Mouse (Mus musculus) left cerebral cortex, postnatal 4 days (tissue): ENCODE data around the gene Prdm13. TPM values are rescaled to one million over a fixed set of nuclear protein-coding genes. Genes with fewer than 3 reads are reported as not detected.

Experiments
- DNase-seq: peaks from one replicate; pipeline ENCODE4 v3.0.0-alpha.2; 2022
- intact Hi-C: fragments of 180-260 bp; cut with DNase I; formaldehyde crosslinking; loops from one replicate; pipeline ENCODE4 v1.15.1; 2025
- total RNA-seq, 2 experiments: library from RNA; stranded (reverse); gene quantifications; 2 replicates each; pipeline ENCODE4 v1.2.3; 2021

Gene Prdm13
- total RNA-seq: not detected

- peak; percentile 41 for DNase-seq
- intact Hi-C loops: loop anchor here (10.0 kb wide), 1 partner anchor 151 kb away; no protein-coding TSS in a partner anchor
Observed at GRCm38 (mm10) chr4:21685595-21686091, at the start of gene Prdm13. Prdm13 (minus strand) TSS chr4:21685963.

GRCm38 (mm10) chr4:21727615-21728165, 41.9 kb upstream of the Prdm13 start, which contains the start of gene Ccnc:
Ccnc (plus strand) TSS chr4:21727701.
- intact Hi-C loops: loop anchor here (10.0 kb wide), 1 partner anchor 293 kb away; no protein-coding TSS in a partner anchor
- peak; percentile 93 for DNase-seq

DNA sequence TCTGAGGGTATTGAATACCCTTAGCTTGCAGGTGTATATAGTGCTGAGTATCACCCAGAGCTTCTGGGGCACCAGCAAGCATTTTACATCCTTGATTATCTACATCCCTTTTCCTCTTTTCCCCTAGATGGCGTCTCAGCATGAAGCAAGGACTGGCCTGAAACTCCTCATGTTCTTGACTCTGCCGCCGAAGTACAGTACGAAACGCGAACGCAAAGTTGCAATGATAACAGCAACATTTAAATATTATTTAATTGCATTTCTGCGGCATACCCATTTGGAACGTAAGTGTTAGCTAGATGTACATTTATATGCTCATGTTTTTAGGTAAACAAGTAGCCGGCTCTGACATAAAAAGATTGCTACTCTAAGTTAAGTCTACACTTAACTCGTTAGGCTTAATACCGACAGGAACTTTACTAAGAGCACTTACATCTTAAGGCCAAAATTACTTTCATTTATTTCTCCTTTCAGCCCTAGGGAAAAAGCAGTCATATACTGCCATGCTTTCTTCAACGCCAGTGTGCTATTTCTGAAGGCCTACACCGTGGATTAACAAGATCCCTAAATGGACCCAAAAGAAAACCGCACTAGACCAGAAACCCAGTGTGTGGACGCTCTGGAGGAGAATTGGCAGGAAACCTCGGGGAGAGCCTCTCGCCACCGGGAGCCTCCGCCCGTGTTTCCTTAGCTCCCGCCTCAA, 41.3 kb upstream of the Prdm13 start:
- intact Hi-C loops: loop anchor here (10.0 kb wide), 1 partner anchor 292 kb away; no protein-coding TSS in a partner anchor
- DNase-seq: peak; percentile 29

DNA sequence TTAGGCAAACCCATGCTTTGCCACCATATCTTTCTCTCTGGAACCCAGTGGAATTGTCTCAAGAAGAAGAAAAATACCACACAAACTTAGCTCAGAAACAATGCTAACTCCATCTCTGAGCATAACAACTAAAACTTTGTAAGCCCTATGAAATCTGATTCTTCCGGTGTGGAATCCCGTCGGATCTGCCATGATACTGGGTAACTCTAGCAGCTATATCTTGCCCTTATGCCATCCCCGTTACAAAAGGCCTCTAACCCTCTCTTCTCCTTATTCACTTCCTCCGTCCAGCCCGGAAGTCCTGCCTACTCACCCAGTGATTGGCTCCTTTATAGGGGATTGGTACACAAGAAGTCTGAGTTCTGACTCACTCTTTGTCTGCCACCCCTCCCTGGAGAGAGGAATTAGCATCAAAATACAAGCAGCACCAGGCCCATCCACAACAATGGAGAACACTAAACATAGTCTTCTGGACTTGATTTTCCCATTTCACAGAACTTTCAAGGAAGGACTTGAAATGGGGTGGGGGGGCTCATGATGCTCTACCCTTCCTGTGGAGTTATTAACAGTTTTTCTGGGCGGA, 37.1 kb upstream of the Prdm13 start:
- DNase-seq: no peak
- intact Hi-C loops: loop anchor here (10.0 kb wide), 1 partner anchor 288 kb away; no protein-coding TSS in a partner anchor

- intact Hi-C loops: no loop called here
- DNase-seq: peak; percentile 62
Observed at GRCm38 (mm10) chr4:21712147-21712546, 26.4 kb upstream of the Prdm13 start.

DNA sequence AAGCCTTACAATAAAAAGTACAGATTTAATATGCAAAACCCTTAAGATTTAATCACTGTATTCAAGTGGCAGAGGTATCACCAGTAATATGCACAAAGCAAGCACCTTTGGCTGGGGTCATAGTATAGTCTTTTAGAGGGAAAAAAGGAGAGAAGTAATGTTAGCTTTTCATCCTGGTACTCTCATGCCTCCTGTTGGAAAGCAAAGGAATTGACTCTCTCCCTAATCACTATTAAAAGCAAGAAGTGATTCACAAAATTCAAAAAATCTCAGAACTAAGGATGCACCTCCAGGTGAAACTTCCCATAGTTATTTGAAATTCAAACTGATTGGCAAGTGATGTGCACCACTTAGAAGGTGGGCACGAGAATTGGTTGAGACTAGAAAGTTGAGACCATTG, 19.3 kb upstream of the Prdm13 start:
- DNase-seq: no peak
- intact Hi-C loops: no loop called here

DNA sequence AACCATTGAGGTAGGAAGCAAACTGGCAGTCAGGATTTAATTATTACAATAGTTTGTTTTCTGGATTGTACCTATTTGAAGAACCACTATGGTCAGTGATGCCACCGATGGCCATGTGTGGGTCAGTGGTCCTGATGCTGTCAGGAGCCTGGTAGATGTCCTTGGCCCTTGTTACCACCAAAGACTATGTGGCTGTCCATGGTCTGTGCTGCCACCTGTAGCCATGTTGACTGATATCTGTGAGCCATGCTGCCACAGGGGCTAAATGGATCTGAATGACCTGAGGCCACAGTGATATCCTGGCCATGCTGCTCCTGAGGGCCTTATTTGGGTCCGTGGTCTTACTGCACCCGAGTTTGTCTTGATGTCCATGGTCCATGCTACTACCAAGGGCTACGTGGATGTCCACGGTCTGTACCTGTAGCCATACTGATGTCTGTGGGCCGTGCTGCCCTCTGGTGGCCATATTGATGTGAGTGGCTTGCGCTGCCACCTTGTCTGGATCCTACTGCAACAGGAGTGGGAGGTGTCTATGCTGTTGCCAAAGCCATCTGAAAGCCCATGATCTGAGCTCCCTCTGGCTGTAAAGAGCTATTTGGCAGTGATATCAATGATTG, 10.0 kb upstream of the Prdm13 start:
- DNase-seq: peak; percentile 75

DNA sequence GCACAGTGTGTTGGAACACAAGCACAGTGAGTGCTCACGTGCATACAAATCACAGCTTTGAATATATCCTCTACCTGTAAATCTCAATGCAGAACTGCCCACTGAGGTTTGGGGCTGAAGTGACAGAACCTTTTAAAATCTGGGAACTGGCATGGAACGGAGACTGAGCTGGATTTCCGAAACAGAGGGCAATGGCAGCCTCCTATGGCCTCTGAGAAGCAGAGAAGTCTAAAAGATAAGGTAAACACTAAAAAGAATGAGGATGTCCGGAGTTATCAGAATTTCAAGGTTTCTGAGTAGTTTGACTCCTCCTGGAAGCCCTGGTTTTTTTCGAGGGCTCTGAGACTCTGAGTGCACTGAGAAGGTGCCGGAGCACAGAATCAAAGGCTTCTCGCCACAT, 4.5 kb upstream of the Prdm13 start:
- intact Hi-C loops: no loop called here
- no peak for DNase-seq

More for the DNA sequence above, 10.0 kb upstream of the Prdm13 start:
- intact Hi-C loops: no loop called here

DNA sequence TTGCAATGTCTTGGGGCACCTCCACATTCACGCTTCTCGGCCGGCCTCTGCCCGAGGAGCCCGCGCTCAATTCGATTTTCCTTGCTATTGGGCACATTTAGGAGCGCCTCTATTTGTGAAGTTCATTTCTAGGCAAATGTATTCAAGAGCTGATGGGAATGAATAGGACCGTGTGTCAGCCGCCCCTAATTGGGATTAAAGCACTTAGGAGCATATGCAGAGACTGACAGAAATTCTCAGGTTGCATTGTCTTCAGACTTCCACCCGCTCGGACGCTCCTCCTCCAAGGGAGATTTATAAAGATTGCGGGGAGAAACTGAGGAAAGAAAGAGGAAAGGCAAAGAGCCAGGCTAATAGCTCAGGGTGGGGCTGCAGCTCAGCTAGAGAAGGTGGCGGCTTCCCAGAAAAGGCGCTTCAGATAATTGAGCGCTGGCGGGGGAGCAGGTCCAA, 3.8 kb upstream of the Prdm13 start:
- intact Hi-C loops: loop anchor here (10.0 kb wide), 1 partner anchor 155 kb away; no protein-coding TSS in a partner anchor
- no peak for DNase-seq

DNA sequence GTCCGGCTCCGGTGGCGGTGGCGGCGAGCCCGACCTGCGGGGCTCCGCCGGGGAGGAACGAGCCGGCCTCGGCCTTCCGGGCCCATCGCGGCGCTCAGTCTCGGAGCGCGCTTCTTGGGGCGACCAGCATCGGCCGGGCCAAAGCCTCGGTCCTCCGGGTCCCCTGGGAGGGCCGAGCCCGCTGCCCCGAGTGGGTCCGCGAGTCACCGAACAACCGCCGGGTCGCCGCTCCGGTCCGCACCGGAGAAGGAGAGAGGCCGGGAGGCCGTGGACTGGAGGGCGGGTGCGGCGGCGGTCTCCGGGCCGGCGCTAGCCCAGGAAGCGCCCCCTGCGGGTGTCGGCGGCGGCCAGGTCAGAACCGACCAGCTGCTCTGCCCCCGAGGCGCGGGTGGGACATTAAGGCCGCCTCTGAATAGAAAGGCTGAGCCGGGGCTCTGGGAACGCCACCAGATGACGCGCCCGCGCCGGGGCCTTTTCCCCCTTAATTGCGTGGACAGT, 3.0 kb upstream of the Prdm13 start:
- DNase-seq: peak; percentile 70
- intact Hi-C loops: loop anchor here (10.0 kb wide), 1 partner anchor 154 kb away; no protein-coding TSS in a partner anchor

DNA sequence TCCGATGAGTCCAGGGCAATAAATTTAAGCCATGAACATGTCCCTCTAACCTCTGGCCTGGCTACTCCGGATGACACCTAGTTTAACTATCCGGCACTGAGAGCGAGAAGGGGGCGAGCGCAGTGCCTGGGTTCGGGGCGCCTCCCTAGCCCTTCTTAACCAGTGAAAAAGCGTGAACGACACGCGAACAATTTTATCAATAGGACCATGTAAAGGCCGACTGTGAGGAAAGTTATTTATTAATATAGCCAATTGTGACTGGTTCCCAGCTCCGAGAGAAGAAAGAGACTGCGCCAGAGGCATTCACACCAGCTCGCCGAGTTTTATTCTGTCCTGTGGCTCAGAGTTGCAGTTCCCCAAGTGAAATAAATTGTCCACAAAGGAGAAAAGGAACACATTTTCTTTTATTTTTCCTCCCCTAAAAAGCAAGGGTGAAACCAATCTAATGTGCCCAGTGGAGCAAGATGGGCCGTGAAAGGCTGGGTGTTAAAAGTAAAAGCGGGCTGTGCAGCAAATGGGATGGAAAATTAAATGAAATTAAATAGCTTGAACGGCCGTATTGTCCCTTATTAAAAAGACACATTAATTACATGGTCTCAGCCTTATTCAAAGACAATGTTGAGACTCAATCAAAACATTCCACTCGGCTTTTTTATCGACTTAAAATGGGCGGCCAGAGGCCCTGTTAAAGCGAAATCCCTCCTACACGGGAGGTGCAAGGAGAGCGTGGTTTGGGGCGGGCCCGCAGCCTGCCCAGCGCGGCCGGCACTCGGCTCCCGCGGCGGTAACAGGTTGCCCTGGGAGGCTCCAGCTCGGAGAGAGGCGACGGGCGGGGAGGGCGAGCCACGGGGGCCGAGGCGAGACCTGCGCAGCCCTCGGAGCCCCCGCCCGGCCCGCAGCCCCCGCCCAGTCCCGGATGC, 2.3 kb upstream of the Prdm13 start:
- intact Hi-C loops: loop anchor here (10.0 kb wide), 1 partner anchor 153 kb away; no protein-coding TSS in a partner anchor
- DNase-seq: peak; percentile 33

GRCm38 (mm10) chr4:21686934-21687333, 1.2 kb upstream of the Prdm13 start:
- intact Hi-C loops: loop anchor here (10.0 kb wide), 1 partner anchor 152 kb away; no protein-coding TSS in a partner anchor
- peak; percentile 45 for DNase-seq

DNA sequence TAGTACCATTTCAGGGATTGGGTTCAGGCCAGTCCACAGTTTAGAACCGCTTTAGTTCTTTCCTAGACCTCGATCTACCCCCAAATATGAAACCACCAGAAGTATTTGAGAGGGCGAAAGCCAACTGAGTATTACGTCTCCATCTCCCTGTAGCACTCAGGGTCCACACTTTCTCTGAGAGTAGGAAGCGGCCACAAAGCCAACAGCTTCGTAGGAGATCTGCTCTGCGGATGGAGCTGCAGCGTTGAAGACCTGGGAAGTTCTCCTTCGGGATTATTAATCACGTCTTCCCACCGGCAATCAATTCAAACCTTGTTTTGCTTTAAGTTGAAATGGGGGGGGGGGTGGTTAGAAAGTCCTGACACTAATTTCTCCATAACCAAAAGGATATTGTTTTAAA, 653 bp upstream of the Prdm13 start:
- no peak for DNase-seq
- intact Hi-C loops: loop anchor here (10.0 kb wide), 1 partner anchor 152 kb away; no protein-coding TSS in a partner anchor

DNA sequence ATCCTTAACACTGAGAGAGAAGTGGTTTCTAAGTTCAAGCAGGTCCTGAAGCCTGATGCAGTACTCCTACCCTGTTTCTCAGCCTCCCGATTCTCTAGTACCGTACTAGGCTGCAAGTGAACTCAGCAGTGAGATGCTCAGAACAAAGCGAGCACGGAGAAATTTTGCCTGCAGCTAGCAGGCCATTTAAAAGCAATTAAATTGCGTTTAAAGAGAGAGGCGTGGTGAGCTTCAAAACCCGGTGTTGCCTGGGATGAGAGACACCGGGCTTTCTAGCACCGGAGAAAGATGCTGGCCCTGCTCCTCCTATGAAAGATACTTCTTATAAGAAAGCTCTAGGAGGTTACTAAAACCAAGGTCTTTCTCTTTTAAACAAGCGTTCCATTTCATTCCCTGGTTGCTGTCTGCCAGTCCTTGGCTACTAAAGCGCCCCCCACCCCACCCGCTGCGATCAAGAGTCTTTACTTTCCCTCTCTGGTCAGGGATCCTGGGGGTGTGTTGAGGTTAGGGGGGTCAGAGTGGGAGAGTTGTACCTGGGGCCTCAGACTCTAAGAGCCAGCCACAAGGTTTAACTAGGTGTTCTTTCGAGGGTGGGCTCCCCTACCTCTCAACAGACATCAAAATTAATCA, 1.3 kb downstream of the Prdm13 start:
- DNase-seq: no peak
- intact Hi-C loops: loop anchor here (10.0 kb wide), 1 partner anchor 150 kb away; no protein-coding TSS in a partner anchor

DNA sequence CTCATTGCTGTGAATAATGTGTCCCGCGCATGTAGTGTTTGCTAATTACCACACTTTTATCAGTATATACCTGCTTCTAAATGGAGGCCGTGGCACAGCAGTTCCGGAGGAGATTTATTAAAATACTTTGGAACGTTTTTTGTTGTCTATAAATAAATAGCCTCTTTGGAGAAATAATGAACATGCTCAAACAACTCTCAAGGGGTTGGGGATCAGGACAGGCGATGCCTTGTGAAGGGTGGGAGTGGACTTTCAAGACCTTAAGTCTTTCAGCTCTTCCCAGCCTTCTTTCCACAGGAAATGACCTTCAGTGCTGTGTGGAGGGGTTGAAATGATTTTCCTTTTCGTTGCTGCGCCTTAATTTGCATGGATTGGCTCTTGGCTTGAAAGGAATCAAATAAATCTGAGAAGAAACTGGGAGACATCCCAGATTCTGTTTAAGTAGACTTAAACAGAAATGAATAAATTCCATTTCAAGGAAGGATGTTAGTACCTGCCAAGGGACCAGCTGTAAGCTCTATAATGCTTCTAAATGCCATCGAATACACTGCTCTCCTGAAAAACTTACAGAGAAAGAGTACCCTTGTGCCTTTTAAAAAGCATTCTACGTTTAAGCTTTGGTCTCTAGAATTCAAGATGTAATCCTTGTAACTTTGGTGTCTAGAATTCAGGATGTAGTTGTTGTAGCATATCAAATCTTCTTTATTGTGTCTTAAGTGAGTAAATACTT, 3.2 kb downstream of the Prdm13 start:
- DNase-seq: no peak
- intact Hi-C loops: loop anchor here (10.0 kb wide), 1 partner anchor 148 kb away; no protein-coding TSS in a partner anchor

DNA sequence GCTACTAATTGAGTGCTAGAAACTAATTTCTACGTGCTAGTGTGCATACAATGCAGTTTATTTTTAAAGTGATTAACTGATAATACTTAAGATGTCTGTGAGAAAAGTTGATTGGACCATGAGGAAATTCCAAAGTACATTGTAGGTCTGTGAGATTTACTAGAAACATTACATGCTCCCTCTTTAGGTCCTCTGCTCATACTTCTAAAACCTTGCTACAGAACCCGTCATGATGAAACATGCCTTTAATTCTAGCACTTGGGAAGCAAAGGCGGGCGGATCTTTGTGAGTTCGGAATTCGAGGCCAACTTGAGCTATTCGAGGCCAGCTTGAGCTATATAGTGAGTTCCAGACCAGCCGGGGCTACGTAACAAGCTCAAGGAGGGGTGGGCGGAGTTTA, 4.8 kb downstream of the Prdm13 start:
- intact Hi-C loops: loop anchor here (10.0 kb wide), 1 partner anchor 146 kb away; no protein-coding TSS in a partner anchor
- DNase-seq: no peak

DNA sequence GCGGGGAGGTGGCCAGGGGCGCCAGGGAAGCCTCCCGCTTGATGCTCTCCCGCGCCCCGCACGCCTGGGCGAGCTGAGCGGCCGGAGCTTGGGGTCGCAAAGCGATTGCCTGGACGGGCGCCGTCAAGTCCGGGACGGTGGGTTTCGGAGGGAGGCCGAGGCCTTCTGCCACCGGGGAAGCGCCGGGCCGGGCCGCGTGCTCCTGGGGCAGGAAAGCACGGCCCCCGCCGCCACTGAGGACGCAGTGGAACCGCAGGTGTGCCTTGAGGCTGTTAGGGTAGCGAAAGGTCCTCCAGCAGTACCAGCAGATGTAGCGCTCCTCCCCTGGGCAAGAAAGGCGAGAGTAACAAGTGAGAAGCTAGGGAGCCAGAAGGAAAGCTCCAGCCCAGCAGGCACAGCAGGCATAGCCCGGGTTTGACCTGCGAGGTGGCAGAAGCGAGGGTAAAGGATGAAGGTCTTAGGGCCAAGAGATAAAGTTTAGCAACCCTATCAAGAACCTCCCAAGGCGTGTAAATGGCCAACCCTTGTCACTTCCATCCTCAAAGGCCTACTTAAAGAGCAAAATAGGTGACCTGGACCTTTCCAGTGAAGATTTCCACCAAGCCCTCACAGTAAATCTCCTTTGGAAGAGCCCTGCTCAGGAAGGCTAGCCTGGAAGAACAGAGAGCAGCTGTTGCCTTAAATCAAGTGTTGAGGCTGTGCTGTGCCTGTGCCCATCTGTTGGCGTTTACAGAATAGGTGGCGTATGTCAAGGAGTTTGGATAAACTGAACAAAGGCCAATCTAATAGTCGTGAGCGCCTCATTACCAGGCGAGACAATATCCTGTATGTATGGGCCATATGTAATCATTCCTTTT, 5.9 kb downstream of the Prdm13 start:
- intact Hi-C loops: loop anchor here (10.0 kb wide), 1 partner anchor 145 kb away; no protein-coding TSS in a partner anchor
- no peak for DNase-seq
